Mouse (Mus musculus) spleen, postnatal 36 days (tissue): ENCODE results near the gene Mrpl55.

Experiments used
- DNase-seq, 2 experiments: peaks; one replicate each; pipeline ENCODE4 v3.0.0; 2022; ENCODE audit warnings: low spot score in 2 of 2, mixed read lengths in 1 of 2

Mrpl55 gene

DNA sequence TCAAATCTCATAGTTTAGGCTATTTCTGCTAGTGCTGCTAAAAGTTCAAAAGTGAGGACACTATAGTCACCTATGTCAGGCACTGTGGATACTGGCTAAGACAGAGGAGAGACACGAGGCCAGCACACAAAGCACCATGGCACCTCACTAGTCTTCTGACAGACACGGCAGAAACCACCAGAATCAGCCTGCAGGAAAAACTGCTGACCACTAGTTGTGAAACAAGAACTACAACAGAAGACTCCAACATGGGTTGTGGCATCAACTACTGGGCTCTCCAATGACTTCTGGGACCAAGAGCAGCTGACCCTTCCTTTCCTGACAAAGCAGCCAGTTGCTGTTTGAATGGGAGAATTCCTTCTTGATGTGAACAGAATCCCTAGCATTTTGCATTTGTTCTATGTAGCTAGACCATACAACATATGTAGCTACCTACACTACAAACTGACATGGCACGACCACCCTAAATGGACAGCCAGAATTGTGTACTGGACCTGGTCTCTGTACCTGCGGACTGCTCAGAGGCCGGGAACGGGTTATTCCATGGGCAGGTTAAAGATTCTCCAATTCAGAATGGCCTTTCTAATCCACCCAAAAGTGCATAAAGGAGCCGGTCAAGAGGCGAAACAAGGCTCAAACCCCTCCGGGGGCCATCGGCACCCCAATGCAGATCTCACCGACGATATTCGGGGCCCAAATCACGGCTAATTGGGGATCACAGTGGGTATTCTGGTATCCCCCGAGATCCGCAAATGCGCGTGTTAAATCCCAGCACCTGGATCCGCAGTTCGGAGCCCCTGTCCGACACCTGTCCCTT lies 24.7 kb downstream of the Mrpl55 start:
- no peak for DNase-seq

DNA sequence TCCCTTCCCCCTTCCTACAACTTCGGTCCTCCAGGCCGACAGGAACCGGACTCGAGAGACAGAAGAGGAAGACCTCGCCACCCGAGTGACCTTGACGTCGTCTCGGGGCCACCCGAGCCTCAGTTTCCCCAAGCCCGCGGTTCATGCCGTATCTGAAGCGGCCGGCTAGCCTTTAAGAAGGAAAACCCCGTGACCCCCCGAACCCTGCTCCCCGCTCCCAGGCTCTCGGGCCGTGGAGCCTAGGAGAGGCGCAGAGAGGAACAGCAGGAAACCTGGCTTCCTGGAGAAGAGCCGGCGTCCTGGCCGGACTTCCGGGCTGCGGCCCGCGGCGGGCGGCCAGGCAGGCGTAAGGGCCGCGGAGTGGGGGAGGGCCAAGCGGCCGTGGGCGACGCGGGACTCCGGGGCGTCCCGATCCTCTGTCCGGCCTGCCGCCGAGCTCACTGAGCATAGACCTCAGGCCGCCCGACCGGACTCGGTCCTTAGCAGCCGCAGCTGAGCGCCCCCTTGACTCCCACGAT lies 25.4 kb downstream of the Mrpl55 start:
- DNase-seq: no peak

GRCm38 (mm10) chr11:59228122-59228953 lies 26.1 kb downstream of the Mrpl55 start, which contains the start of gene Arf1:
Arf1 (minus strand) TSS chr11:59228270.
- peak; percentile 95 to 96 for DNase-seq

- peak; percentile 24 to 57 for DNase-seq
Observed at GRCm38 (mm10) chr11:59230144-59230760, 28.0 kb downstream of the Mrpl55 start.

DNA sequence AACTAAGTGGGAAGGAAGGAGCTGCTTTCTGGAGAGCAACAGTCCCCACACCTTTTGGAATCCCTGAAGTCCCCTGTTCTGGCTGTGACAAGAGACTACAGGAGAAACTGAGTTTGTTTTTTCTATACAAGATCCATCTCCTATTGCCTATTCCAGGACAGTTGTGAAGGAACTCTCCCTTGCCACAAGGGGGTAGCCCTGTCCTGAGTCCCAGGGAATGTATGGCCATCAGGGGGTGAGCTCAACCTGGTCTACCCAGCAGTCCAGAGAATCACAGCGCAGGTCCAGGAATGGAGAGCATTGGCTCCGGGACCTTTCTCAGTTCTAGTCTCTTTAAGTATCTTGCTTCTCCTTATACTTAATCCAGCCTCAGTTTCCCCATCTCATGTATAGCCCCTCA lies 30.5 kb downstream of the Mrpl55 start:
- no peak for DNase-seq

DNA sequence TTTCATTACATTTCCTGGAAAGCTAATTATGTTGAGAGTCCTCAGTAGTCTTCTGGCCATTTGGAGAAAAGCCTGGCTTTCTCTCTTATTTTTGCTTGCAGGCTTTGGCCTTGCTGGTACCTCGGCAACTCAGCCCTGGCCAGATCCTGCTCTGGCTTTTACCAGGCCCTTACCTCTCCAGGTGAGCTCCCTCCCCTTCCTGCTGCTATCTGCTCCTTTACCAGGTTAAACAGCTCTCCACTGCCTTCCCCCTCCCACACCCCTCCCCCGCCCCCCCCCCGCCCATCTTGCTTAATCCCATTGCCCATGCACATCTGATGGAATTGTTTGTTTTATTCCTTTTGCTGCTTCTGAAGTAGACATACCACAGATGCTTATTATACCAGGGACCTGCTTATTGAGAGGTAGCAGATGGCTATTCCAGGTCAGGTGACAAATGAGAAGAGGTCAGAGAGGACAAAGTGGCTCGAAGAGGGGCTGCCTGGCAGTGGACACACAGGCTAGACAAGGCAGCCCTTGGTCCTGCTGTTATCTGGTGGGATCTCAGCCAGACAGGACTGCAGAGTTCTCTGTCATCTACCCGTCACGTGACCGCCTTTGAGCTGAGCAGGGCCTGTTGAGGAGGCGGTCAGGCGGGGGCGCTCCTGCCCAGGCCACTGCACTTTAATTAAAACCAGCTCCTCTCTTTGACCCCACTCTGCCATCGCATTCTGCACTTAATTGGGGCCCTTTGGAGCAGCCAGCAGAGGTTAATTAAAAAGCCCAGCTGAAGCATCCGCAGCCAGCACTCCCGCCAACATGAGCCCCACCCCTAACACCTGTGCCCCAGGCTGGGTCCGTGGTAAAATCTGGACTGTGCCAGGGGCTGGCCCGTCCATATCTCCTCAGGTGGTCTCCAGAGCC lies 36.5 kb downstream of the Mrpl55 start:
- peak; percentile 29 to 40 for DNase-seq

DNA sequence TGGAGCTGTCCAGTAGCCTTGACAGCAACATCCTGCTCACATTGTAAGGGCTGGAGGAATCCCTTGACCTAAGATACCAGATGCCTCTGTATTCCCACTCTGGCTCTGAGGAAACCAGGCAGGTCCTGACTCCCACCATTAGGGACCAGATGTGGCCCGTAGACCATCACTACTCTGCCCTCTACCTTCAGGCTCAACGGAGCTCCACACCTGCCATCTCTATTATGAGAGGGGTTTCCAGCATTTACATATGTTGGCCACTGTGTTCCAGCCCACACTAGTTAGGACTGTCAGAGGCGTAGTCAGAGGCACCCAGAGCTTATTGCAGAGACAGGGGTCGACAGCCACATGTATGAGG lies 37.1 kb downstream of the Mrpl55 start:
- DNase-seq: no peak

GRCm38 (mm10) chr11:59239796-59240195 lies 37.5 kb downstream of the Mrpl55 start:
- no peak for DNase-seq

GRCm38 (mm10) chr11:59241841-59242240 lies 39.6 kb downstream of the Mrpl55 start:
- no peak for DNase-seq

GRCm38 (mm10) chr11:59243856-59244255 lies 41.6 kb downstream of the Mrpl55 start:
- DNase-seq: no peak

- DNase-seq: no peak
Observed at GRCm38 (mm10) chr11:59248101-59248500, 45.8 kb downstream of the Mrpl55 start.
